Mouse (Mus musculus) thymus, postnatal 25 days (tissue): ENCODE measurements at regions not wholly inside any gene's neighbourhood (a gene's known extent, or its start where the extent isn't known, plus 50 kb on each side); places are given as distances from the start of the nearest gene placed in this dataset.
"Not testable (repeated sequence)": the region's sequence is repeated elsewhere in the genome, so short reads cannot be mapped to it uniquely, and the experiment has no call there.

ENCODE experiments used
- DNase-seq: peaks from one replicate; pipeline ENCODE4 v3.0.0; 2022

- DNase-seq: no peak
Observed at GRCm38 (mm10) chr13:5548768-5549167, 312.5 kb upstream of the Klf6 start.

- DNase-seq: no peak
Observed at GRCm38 (mm10) chr13:5549175-5549574, 312.1 kb upstream of the Klf6 start.

- DNase-seq: no peak
Observed at GRCm38 (mm10) chr13:5549747-5550146, 311.5 kb upstream of the Klf6 start.

- DNase-seq: no peak
Observed at GRCm38 (mm10) chr13:5550354-5550753, 310.9 kb upstream of the Klf6 start.

GRCm38 (mm10) chr13:5551131-5551530 lies 310.2 kb upstream of the Klf6 start:
- DNase-seq: no peak

GRCm38 (mm10) chr13:5553461-5553860 lies 307.8 kb upstream of the Klf6 start:
- DNase-seq: no peak

GRCm38 (mm10) chr13:5558095-5558494 lies 303.2 kb upstream of the Klf6 start:
- DNase-seq: no peak

- no peak for DNase-seq
Observed at GRCm38 (mm10) chr13:5566479-5566878, 294.8 kb upstream of the Klf6 start.

GRCm38 (mm10) chr13:5566896-5567295 lies 294.4 kb upstream of the Klf6 start:
- DNase-seq: no peak

- DNase-seq: no peak
Observed at GRCm38 (mm10) chr13:5569579-5569978, 291.7 kb upstream of the Klf6 start.

GRCm38 (mm10) chr13:5570386-5570785 lies 290.9 kb upstream of the Klf6 start:
- no peak for DNase-seq

- DNase-seq: no peak
Observed at GRCm38 (mm10) chr13:5576568-5576967, 284.7 kb upstream of the Klf6 start.

- not testable (repeated sequence) for DNase-seq
Observed at GRCm38 (mm10) chr13:5583681-5584080, 277.6 kb upstream of the Klf6 start.

GRCm38 (mm10) chr13:5587196-5587595 lies 274.1 kb upstream of the Klf6 start:
- no peak for DNase-seq

GRCm38 (mm10) chr13:5591286-5591685 lies 270.0 kb upstream of the Klf6 start:
- no peak for DNase-seq

GRCm38 (mm10) chr13:5591837-5592555 lies 269.3 kb upstream of the Klf6 start:
- no peak for DNase-seq

- DNase-seq: no peak
Observed at GRCm38 (mm10) chr13:5592556-5593061, 268.7 kb upstream of the Klf6 start.

GRCm38 (mm10) chr13:5601648-5602047 lies 259.6 kb upstream of the Klf6 start:
- no peak for DNase-seq

GRCm38 (mm10) chr13:5603905-5604596 lies 257.2 kb upstream of the Klf6 start:
- no peak for DNase-seq

- DNase-seq: no peak
Observed at GRCm38 (mm10) chr13:5605418-5605817, 255.9 kb upstream of the Klf6 start.

- DNase-seq: no peak
Observed at GRCm38 (mm10) chr13:5607462-5607861, 253.8 kb upstream of the Klf6 start.

GRCm38 (mm10) chr13:5614186-5614737 lies 247.0 kb upstream of the Klf6 start:
- DNase-seq: no peak

GRCm38 (mm10) chr13:5614833-5615232 lies 246.4 kb upstream of the Klf6 start:
- no peak for DNase-seq

GRCm38 (mm10) chr13:5615327-5615726 lies 246.0 kb upstream of the Klf6 start:
- DNase-seq: no peak
